Mouse (Mus musculus): ENCODE measurements around the gene Ccdc187. TPM values are rescaled to one million over a fixed set of nuclear protein-coding genes. Genes with fewer than 3 reads are reported as not detected.

The Ccdc187 gene
- polyA plus RNA-seq, 1 experiment, result not detected

GRCm38 (mm10) chr2:26306702-26307101 is 12.3 kb upstream of the Ccdc187 start:
- Histone ChIP-seq H3K4me1 (peaks cover 46% of the 10 kb centered on the region), H3K36me3 (replicated peaks; ENCODE audit: low read length) (no peaks in the 10 kb centered on the region), H3K4me3 (replicated peaks) (no peak overlapping the region), H3K27me3 (replicated peaks) (peaks cover 5% of the 10 kb centered on the region), H3K9me3 (peaks cover 11% of the 10 kb centered on the region)
- TF ChIP-seq FLI1 (IDR thresholded peaks at IDR 0.05; ENCODE audit: low read length) (no peak), GATA1 (IDR thresholded peaks at IDR 0.05; ENCODE audit: borderline replicate concordance, low read length) (no peak)

- TF ChIP-seq FLI1 (IDR thresholded peaks at IDR 0.05; ENCODE audit: low read length) (no peak), GATA1 (IDR thresholded peaks at IDR 0.05; ENCODE audit: borderline replicate concordance, low read length) (no peak)
- peaks cover 11% of the 10 kb centered on the region for H3K9me3 ChIP-seq
- no peaks in the 10 kb centered on the region for H3K36me3 ChIP-seq (replicated peaks; ENCODE audit: low read length)
- peaks cover 43% of the 10 kb centered on the region for H3K4me1 ChIP-seq
- H3K27me3 ChIP-seq (replicated peaks), result peaks cover 6% of the 10 kb centered on the region
- no peak overlapping the region for H3K4me3 ChIP-seq (replicated peaks)
Observed at GRCm38 (mm10) chr2:26305555-26305954, 11.2 kb upstream of the Ccdc187 start.

GRCm38 (mm10) chr2:26304711-26305110 is 10.4 kb upstream of the Ccdc187 start:
- Histone ChIP-seq H3K27me3 (replicated peaks) (peaks cover 13% of the 10 kb centered on the region), H3K36me3 (replicated peaks; ENCODE audit: low read length) (no peaks in the 10 kb centered on the region), H3K4me1 (peaks cover 43% of the 10 kb centered on the region), H3K9me3 (peaks cover 11% of the 10 kb centered on the region), H3K4me3 (replicated peaks) (no peak overlapping the region)
- TF ChIP-seq GATA1 (IDR thresholded peaks at IDR 0.05; ENCODE audit: borderline replicate concordance, low read length) (no peak), FLI1 (IDR thresholded peaks at IDR 0.05; ENCODE audit: low read length) (no peak)

GRCm38 (mm10) chr2:26302005-26302503 is 7.7 kb upstream of the Ccdc187 start:
- no peak for TF ChIP-seq GATA1 (IDR thresholded peaks at IDR 0.05; ENCODE audit: borderline replicate concordance, low read length)
- TF ChIP-seq FLI1 (IDR thresholded peaks at IDR 0.05; ENCODE audit: low read length), result no peak
- peaks cover 19% of the 10 kb centered on the region for H3K27me3 ChIP-seq (replicated peaks)
- no peak overlapping the region for H3K4me3 ChIP-seq (replicated peaks)

GRCm38 (mm10) chr2:26300808-26301174 is 6.4 kb upstream of the Ccdc187 start:
- Histone ChIP-seq H3K9me3 (peaks cover 15% of the 10 kb centered on the region), H3K4me3 (replicated peaks) (peak overlapping the region; percentile 38), H3K27me3 (replicated peaks) (peaks cover 19% of the 10 kb centered on the region), H3K4me1 (peaks cover 66% of the 10 kb centered on the region), H3K36me3 (replicated peaks; ENCODE audit: low read length) (no peaks in the 10 kb centered on the region)
- TF ChIP-seq FLI1 (IDR thresholded peaks at IDR 0.05; ENCODE audit: low read length) (no peak), GATA1 (IDR thresholded peaks at IDR 0.05; ENCODE audit: borderline replicate concordance, low read length) (no peak)

More at GRCm38 (mm10) chr2:26302005-26302503, 7.7 kb upstream of the Ccdc187 start:
- Histone ChIP-seq H3K4me1 (peaks cover 53% of the 10 kb centered on the region), H3K9me3 (peaks cover 11% of the 10 kb centered on the region), H3K36me3 (replicated peaks; ENCODE audit: low read length) (no peaks in the 10 kb centered on the region)

- Histone ChIP-seq H3K9me3 (peaks cover 19% of the 10 kb centered on the region), H3K4me1 (peaks cover 65% of the 10 kb centered on the region), H3K4me3 (replicated peaks) (peak overlapping the region; percentile 38), H3K27me3 (replicated peaks) (peaks cover 22% of the 10 kb centered on the region), H3K36me3 (replicated peaks; ENCODE audit: low read length) (no peaks in the 10 kb centered on the region)
- no peak for TF ChIP-seq FLI1 (IDR thresholded peaks at IDR 0.05; ENCODE audit: low read length)
- TF ChIP-seq GATA1 (IDR thresholded peaks at IDR 0.05; ENCODE audit: borderline replicate concordance, low read length), result no peak
Observed at GRCm38 (mm10) chr2:26300161-26300807, 5.9 kb upstream of the Ccdc187 start.

GRCm38 (mm10) chr2:26299336-26299735 is 5.0 kb upstream of the Ccdc187 start:
- H3K4me3 ChIP-seq (replicated peaks), result no peak overlapping the region
- H3K36me3 ChIP-seq (replicated peaks; ENCODE audit: low read length), result no peaks in the 10 kb centered on the region
- H3K4me1 ChIP-seq, result peaks cover 55% of the 10 kb centered on the region
- peaks cover 15% of the 10 kb centered on the region for H3K9me3 ChIP-seq
- TF ChIP-seq FLI1 (IDR thresholded peaks at IDR 0.05; ENCODE audit: low read length), result no peak
- no peak for TF ChIP-seq GATA1 (IDR thresholded peaks at IDR 0.05; ENCODE audit: borderline replicate concordance, low read length)
- H3K27me3 ChIP-seq (replicated peaks), result peaks cover 27% of the 10 kb centered on the region

- Histone ChIP-seq H3K9me3 (peaks cover 13% of the 10 kb centered on the region), H3K36me3 (replicated peaks; ENCODE audit: low read length) (no peaks in the 10 kb centered on the region), H3K4me3 (replicated peaks) (no peak overlapping the region), H3K27me3 (replicated peaks) (peaks cover 32% of the 10 kb centered on the region), H3K4me1 (peaks cover 55% of the 10 kb centered on the region)
- TF ChIP-seq FLI1 (IDR thresholded peaks at IDR 0.05; ENCODE audit: low read length) (no peak), GATA1 (IDR thresholded peaks at IDR 0.05; ENCODE audit: borderline replicate concordance, low read length) (no peak)
Observed at GRCm38 (mm10) chr2:26298856-26299230, 4.5 kb upstream of the Ccdc187 start.

GRCm38 (mm10) chr2:26298208-26298855 is 4.0 kb upstream of the Ccdc187 start:
- H3K4me1 ChIP-seq, result peaks cover 55% of the 10 kb centered on the region
- no peaks in the 10 kb centered on the region for H3K36me3 ChIP-seq (replicated peaks; ENCODE audit: low read length)
- no peak for TF ChIP-seq FLI1 (IDR thresholded peaks at IDR 0.05; ENCODE audit: low read length)
- TF ChIP-seq GATA1 (IDR thresholded peaks at IDR 0.05; ENCODE audit: borderline replicate concordance, low read length), result no peak
- H3K27me3 ChIP-seq (replicated peaks), result peaks cover 36% of the 10 kb centered on the region
- peaks cover 13% of the 10 kb centered on the region for H3K9me3 ChIP-seq
- peak overlapping the region; percentile 84 for H3K4me3 ChIP-seq (replicated peaks)

- Histone ChIP-seq H3K9me3 (peaks cover 8% of the 10 kb centered on the region; the same call in 1 of the 2 replicates), H3K27me3 (replicated peaks) (peaks cover 51% of the 10 kb centered on the region), H3K36me3 (replicated peaks; ENCODE audit: low read length) (no peaks in the 10 kb centered on the region), H3K4me1 (peaks cover 55% of the 10 kb centered on the region), H3K4me3 (replicated peaks) (peak overlapping the region; percentile 86)
- no peak for TF ChIP-seq FLI1 (IDR thresholded peaks at IDR 0.05; ENCODE audit: low read length)
- TF ChIP-seq GATA1 (IDR thresholded peaks at IDR 0.05; ENCODE audit: borderline replicate concordance, low read length), result no peak
Observed at GRCm38 (mm10) chr2:26296606-26297195, 2.3 kb upstream of the Ccdc187 start.

Measured in megakaryocyte, embryonic 14.5 days (primary cell).